Mouse (Mus musculus): Measurements from ENCODE around the gene Elovl6. TPM values are rescaled to one million over a fixed set of nuclear protein-coding genes. Genes with fewer than 3 reads are reported as not detected.

Gene Elovl6
- polyA plus RNA-seq, 1 experiment from 2014 or later, result 12.7 TPM

DNA sequence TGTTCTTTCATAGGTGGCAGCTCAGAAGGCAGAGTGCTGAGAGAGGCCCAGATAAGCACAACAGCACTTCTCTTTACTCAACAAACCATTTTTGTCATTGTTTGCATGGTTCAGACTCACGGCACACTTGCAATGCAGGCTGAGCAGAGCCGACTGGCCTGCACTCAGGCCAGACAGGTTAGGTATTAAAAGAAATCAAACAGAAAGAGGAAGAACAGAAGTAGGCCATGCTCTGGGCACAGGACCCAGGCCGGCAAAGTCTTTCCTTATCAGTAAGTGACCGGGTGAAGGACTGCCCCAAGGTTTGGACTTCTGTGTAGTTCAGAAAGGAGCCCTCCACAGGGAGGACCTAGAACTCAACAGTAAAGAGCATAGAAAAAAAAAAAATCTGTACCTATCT lies 149.7 kb downstream of the Elovl6 start:
- no peaks in the 10 kb centered on the region for H3K9me3 ChIP-seq
- WGBS, result 46% methylated on average over 4 of the region's 4 CpGs
- H3K9ac ChIP-seq, result no peak overlapping the region
- H3K27ac ChIP-seq (replicated peaks), result no peak overlapping the region
- H3K4me2 ChIP-seq, result no peak overlapping the region
- no peaks in the 10 kb centered on the region for H3K27me3 ChIP-seq (replicated peaks)
- H3K36me3 ChIP-seq, result 0 out of 2 replicates have a peak, but pooled peaks cover 4% of the 10 kb centered on the region
- ATAC-seq (ENCODE audit: extremely low read depth, insufficient number of reproducible peaks, low FRiP score, low TSS enrichment), result no peak
- H3K4me1 ChIP-seq, result no peaks in the 10 kb centered on the region
- no peak overlapping the region for H3K4me3 ChIP-seq

DNA sequence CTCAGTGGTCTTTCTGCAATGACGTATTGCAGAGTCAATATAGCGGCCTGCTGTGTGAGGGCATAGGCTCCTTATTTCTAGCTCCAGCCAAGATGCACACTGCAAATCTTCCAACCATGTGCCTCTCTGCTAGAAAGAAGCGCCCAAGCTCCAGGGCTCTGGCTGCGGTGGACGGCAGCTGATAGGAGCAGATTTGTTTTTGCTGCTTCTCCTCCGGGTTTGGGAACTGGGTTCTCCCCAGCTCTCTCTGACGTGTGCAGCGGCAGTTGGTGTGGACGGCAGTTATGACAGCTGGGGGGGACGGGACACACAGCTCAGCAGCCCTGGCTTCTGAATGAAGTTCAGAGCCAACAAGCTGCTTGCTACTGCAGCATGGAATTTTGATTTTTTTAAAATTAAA lies 150.2 kb downstream of the Elovl6 start:
- H3K36me3 ChIP-seq, result 0 out of 2 replicates have a peak, but pooled peaks cover 4% of the 10 kb centered on the region
- no peaks in the 10 kb centered on the region for H3K9me3 ChIP-seq
- H3K4me2 ChIP-seq, result no peak overlapping the region
- WGBS, result 63% methylated on average over 10 of the region's 10 CpGs
- no peaks in the 10 kb centered on the region for H3K4me1 ChIP-seq
- H3K9ac ChIP-seq, result no peak overlapping the region
- no peak overlapping the region for H3K27ac ChIP-seq (replicated peaks)
- no peaks in the 10 kb centered on the region for H3K27me3 ChIP-seq (replicated peaks)
- H3K4me3 ChIP-seq, result no peak overlapping the region
- ATAC-seq (ENCODE audit: extremely low read depth, insufficient number of reproducible peaks, low FRiP score, low TSS enrichment), result no peak

DNA sequence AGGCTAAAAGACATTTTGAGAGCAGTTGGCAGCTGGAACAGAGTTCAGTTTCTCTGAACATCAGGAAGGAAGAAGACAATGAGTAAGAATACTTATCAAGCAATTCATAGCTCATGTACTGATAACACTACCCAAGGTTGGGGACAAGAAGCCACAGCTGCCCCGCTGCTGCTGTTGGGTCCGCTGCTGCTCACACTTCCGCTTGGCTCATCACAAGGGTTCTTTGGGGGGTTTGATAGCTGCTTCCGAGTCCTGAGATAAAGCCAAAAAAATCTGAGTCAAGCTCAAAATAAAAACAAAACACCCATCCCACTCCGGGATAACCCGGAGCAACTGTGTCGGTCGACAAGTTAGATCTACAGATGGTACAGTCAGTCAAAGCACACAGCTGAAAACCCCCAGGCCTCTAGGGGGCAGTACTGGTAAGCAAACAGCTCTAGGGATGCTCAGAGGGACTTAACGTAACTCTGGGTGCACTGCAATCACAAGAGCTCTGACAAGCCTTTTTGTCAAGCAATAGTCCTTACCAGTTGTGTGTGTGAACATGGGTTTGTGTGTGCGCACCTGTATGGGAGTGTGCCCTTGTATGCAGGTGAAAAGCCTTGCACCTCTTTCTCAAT lies 151.0 kb downstream of the Elovl6 start:
- H3K4me2 ChIP-seq, result no peak overlapping the region
- no peak overlapping the region for H3K9ac ChIP-seq
- no peaks in the 10 kb centered on the region for H3K27me3 ChIP-seq (replicated peaks)
- no peak overlapping the region for H3K4me3 ChIP-seq
- 71% methylated on average over 10 of the region's 10 CpGs for WGBS
- H3K27ac ChIP-seq (replicated peaks), result no peak overlapping the region
- H3K9me3 ChIP-seq, result no peaks in the 10 kb centered on the region
- ATAC-seq (ENCODE audit: extremely low read depth, insufficient number of reproducible peaks, low FRiP score, low TSS enrichment), result no peak
- H3K4me1 ChIP-seq, result no peaks in the 10 kb centered on the region
- H3K36me3 ChIP-seq, result 0 out of 2 replicates have a peak, but pooled peaks cover 4% of the 10 kb centered on the region

DNA sequence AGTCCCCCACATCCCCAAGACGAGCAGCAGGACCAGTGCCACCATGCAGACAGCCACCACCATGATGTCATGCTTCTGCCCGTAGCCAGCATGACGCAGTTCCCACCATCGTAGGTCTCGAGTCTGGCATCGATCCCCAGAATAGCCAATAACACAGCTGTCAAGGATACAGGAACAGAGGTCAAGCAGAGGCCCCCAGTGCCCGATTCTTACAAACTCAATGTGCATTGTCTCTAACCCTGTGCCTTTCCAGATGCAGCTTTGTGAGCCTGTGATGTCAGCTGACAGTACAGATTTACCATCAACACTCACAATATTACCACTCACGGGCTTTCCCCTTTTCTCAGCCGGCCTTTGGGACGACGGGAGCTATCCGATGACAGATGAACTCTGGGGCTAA lies 154.0 kb downstream of the Elovl6 start:
- WGBS, result 82% methylated on average over 12 of the region's 12 CpGs
- H3K9me3 ChIP-seq, result no peaks in the 10 kb centered on the region
- H3K27ac ChIP-seq (replicated peaks), result no peak overlapping the region
- H3K36me3 ChIP-seq, result 0 out of 2 replicates have a peak, but pooled peaks cover 4% of the 10 kb centered on the region
- H3K27me3 ChIP-seq (replicated peaks), result no peaks in the 10 kb centered on the region
- no peak overlapping the region for H3K4me2 ChIP-seq
- H3K4me1 ChIP-seq, result no peaks in the 10 kb centered on the region
- H3K9ac ChIP-seq, result no peak overlapping the region
- no peak overlapping the region for H3K4me3 ChIP-seq
- no peak for ATAC-seq (ENCODE audit: extremely low read depth, insufficient number of reproducible peaks, low FRiP score, low TSS enrichment)

DNA sequence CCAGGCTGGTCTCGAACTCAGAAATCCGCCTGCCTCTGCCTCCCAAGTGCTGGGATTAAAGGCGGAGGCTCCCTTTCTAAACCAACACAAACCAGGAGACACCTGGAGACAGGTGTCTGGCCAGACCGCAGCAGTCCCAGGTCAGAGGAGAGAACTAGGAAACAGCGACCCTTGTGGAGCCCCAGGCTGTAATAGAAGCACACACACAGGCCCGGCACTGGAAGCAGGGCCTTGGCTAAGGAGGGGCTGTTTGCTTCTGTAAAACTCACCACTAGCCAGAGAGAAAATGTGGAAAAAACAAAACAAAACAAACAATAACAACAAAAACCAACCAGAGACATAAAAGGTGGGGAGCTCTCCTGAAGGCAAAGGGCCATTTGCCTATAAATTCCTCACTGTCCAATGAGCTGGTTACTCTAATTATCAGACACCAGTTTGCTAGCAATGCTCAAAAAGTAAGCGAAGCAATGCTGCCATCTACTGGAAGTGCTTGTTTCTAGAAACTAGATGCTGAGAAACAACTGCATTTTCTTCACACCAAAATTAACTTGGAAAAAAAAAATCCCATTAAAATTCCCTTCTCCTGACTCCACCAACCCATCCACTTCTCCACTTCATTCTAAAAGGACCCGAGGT lies 154.7 kb downstream of the Elovl6 start:
- H3K27me3 ChIP-seq (replicated peaks), result no peaks in the 10 kb centered on the region
- H3K4me2 ChIP-seq, result no peak overlapping the region
- H3K9ac ChIP-seq, result no peak overlapping the region
- H3K4me3 ChIP-seq, result no peak overlapping the region
- no peaks in the 10 kb centered on the region for H3K4me1 ChIP-seq
- H3K27ac ChIP-seq (replicated peaks), result no peak overlapping the region
- 45% methylated on average over 8 of the region's 8 CpGs for WGBS
- ATAC-seq (ENCODE audit: extremely low read depth, insufficient number of reproducible peaks, low FRiP score, low TSS enrichment), result no peak
- H3K9me3 ChIP-seq, result no peaks in the 10 kb centered on the region
- no peaks in the 10 kb centered on the region for H3K36me3 ChIP-seq

DNA sequence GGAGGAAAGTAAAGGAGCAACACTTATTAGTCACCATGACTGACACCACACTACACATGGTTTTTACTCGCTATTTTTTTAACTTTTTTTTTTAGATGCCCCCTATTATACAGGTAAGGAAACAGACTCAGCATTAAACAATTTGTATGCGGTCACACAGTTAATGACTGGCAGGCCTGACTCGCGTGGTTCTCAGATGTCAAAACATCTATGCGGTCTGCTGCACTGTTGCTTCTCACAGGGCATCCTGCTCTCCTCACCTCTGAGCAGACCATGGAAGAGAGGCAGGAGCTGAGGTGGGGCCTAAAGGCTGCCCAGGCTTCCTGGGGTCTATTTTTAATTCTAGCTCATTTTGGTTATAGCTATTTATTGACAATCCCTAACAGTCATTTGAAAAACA lies 155.3 kb downstream of the Elovl6 start:
- Histone ChIP-seq H3K9me3 (no peaks in the 10 kb centered on the region), H3K4me1 (no peaks in the 10 kb centered on the region), H3K4me2 (no peak overlapping the region), H3K4me3 (no peak overlapping the region), H3K27ac (replicated peaks) (no peak overlapping the region), H3K9ac (no peak overlapping the region), H3K36me3 (no peaks in the 10 kb centered on the region), H3K27me3 (replicated peaks) (no peaks in the 10 kb centered on the region)
- 65% methylated on average over 5 of the region's 5 CpGs for WGBS
- ATAC-seq (ENCODE audit: extremely low read depth, insufficient number of reproducible peaks, low FRiP score, low TSS enrichment), result no peak

Small RNAs within 50 kb of the gene (microRNA-seq; reads per million reads assigned to microRNA genes)
- gene Gm24515, result not detected

Other genes with a start within 250 kb of the Elovl6 start
- gene Enpep, start 199.6 kb upstream of the Elovl6 start, polyA plus RNA-seq (2015; fragmentation: Nextera tagmentation; extraction: Ambion mirVana), result 14.9 and 17.7 TPM in 2 replicates
- gene Egf, start 223.0 kb downstream of the Elovl6 start, polyA plus RNA-seq (2015; fragmentation: Nextera tagmentation; extraction: Ambion mirVana), result 1.3 TPM in 2 replicates